Mouse (Mus musculus) brain, embryonic 18.5 days (tissue): ENCODE measurements around the gene Arrdc5.

ENCODE experiments used
- DNase-seq: peaks from one replicate; pipeline ENCODE4 v3.0.0-alpha.2; 2012; ENCODE audit warnings: low read depth, low spot score

Arrdc5 gene

GRCm38 (mm10) chr17:56300186-56300585 is at the start of gene Arrdc5:
Gene Arrdc5 (minus strand): TSS chr17:56300286.
- no peak for DNase-seq

DNA sequence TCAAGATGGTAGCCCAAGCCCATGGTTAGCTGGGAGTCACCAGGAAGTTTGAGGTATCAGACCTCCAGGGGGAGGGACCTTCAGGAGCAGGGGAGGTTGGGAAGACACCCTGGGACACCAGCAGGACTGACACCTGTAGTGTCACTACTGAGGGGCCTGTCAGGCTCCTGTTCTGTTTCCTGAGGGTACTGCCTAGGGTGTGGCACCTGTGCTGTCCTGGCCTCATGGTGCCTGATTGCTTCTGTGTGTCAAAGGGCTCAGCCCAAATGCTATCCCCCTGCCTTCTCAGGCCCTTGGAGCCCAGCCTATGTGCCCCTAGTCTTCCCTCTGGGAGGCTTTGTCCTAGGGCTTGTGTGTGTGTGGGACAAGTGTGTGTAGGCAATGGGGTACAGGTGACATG is 48.5 kb upstream of the Arrdc5 start:
- DNase-seq, result no peak

GRCm38 (mm10) chr17:56348128-56348527 is 48.0 kb upstream of the Arrdc5 start:
- DNase-seq, result no peak

DNA sequence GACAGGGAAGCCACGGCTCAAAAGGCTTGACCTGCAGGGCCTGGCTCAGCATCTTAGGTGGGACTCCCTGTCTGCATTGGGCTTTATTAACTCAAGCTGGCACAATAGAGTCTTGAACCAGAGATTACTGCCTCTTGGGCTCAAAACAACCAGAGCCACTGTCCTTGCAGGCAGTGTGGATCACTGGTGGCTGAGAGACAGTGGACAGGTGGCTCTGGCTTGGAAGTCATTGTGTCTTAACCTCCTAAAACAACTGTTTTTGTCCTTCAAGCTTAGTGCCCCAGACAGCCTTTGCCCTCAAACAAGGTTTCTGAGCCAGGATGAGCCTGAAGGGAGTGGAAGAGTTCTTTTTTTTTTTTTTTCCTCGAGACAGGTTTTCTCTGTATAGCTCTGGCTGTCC is 45.3 kb upstream of the Arrdc5 start:
- DNase-seq, result no peak

- no peak for DNase-seq
Observed at GRCm38 (mm10) chr17:56343466-56343865, 43.4 kb upstream of the Arrdc5 start.

- DNase-seq, result no peak
Observed at GRCm38 (mm10) chr17:56340717-56341116, 40.6 kb upstream of the Arrdc5 start.

DNA sequence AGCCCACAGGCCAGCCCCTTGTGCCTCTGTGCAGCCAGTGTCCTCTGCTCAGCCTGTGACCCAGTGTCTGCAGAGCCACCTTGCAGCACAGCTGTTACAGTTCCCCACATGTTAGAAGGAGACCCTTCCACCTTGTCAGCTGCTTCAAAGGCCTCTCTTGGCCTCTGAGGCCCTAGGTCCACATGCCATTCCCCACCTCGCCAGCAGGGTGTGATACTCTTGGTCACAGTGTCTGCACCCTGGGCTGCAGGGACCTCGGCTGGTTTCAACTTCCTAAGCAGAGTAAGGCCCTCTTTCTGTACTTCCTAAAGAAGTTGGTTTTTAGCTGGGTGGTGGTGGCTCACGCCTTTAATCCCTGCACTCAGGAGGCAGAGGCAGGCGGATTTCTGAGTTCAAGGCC is 38.8 kb upstream of the Arrdc5 start:
- DNase-seq, result no peak

- DNase-seq, result no peak
Observed at GRCm38 (mm10) chr17:56337791-56338190, 37.7 kb upstream of the Arrdc5 start.

DNA sequence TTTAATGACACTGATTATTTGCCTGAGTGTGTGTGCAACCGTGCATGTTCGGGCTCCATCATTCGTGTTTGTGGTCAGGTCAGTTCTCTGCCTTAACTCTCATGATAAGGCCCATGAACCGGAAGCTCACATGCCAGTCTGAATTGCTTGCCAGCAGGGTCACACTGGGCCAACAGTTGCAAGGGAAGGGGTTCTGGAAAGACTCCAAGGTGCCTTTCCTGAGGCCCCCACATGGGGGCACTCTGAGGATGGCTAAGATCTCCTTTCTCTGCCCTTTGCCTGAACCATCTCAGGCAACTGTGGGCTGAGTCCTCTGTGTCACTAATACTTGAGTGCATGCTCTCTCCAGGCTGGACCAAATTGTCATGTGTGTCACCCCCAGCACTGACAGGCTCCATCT is 37.1 kb upstream of the Arrdc5 start:
- no peak for DNase-seq

DNA sequence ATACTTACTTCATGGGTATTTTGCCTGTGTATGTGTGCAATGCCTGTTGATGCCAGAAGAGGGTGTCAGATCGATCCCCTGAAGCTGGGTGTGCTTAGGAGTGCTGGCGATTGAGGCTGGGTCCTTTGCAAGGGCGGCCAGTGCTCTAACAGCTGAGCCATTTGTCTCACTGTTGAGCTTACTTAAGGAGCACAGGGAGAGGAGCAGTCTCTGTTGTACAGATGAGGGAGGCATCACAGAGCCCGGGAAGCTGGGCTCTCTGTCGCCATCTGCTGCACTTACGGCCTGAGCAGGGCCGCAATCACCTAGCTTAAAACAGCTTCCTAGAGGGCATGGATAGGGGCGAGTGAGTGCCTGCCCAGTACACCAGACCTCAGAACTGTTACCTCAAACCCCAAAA is 32.9 kb upstream of the Arrdc5 start:
- no peak for DNase-seq

- no peak for DNase-seq
Observed at GRCm38 (mm10) chr17:56331256-56331655, 31.2 kb upstream of the Arrdc5 start.

DNA sequence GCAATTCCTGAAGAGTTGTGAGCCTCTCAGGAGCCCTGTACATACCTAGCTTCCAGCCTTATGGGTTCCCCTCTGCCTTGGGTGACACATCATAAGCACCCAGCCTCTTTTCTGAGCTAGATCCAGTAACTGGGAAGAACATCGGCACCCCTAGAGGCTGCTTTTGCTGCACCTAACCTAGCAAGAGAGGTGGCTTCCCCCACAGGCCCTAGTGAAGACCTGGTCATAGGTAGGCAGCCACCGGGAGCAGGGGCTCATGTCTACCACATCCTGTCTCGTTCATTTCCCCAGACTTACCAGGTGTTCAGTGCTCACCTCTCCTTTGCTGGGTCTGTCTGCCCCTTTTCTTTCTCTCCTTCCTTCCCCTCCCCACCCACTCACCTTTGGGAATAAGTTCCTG is 30.3 kb upstream of the Arrdc5 start:
- DNase-seq, result no peak

- DNase-seq, result no peak
Observed at GRCm38 (mm10) chr17:56329267-56329666, 29.2 kb upstream of the Arrdc5 start.

- no peak for DNase-seq
Observed at GRCm38 (mm10) chr17:56326153-56327147, 26.4 kb upstream of the Arrdc5 start.

DNA sequence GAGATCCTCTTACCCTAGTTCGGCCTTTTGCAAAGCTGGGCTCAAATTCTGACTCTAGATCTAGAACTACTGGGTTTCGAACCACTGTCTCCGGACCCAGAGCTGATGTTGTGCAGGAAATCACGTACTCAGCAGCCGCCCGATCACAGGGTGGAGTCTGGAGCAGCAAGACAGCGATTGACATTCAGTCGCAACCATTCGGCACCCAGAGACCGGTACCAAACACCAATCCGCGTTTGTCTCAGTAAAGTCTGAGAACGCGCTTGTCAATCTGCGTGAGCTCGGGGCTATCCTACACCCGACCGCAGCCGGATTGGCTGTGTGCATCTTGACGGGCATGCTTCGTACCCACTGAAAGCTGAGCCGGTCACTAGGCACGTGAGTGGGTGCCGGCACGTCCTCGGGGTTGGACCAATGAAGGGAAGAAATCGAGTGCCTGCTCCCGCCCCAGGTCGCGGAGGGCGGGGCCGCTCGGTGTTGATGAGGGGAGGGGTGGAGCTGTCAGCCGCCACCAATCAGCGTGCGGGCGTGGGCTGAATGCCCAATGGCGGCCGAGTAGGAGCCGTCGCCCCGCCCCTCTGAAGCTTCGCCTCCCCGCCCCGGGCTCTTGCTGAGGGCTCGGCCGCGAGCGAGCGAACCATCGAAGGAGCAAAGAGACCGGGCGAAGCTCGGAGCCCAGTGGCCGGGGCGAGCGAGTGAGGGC is 25.5 kb upstream of the Arrdc5 start, which contains the start of gene Kdm4b:
Kdm4b (plus strand) TSS at position 613 of the 703 bp plus-strand sequence.
- DNase-seq, result peak; percentile 99

DNA sequence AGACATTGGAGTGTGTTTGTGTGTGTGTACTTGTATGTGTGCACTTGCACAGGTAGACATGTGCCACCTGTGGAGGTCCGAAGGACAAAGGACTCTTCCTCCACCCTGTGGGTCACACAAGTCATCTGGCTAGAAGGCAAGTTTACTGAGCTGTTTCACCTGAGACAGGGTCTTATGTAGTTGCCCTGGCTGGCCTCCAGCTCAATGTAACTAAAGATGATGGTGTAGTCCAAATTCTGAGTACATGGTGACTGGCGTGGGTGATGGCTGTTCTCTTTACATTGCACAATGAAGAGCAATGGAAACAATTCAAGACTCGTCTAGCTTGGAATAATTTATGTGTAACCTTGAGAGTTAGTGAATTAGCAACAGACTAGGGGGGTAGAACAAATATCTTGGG is 24.3 kb upstream of the Arrdc5 start:
- no peak for DNase-seq

GRCm38 (mm10) chr17:56309191-56309945 is 9.3 kb upstream of the Arrdc5 start:
- DNase-seq, result no peak

DNA sequence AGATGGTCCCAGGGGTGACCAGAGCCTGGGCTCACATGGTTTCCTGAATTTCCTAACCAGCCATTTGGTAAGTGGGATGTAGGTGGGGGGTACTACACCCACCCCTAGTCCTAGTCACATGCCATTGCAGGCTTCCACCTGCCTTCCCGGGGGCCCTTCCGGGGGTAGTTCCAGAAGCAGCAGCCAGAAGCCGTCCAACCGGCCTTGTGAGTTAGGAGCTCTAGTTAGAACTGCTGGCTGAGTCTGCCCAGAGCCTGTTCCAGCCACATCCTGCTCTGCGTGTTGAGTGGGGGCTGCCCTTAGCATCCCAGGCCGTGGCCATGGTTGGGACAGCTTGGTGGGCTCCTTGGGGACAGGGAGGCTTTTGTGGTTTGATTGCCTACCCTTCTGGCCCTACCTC is 8.0 kb upstream of the Arrdc5 start:
- DNase-seq, result no peak

DNA sequence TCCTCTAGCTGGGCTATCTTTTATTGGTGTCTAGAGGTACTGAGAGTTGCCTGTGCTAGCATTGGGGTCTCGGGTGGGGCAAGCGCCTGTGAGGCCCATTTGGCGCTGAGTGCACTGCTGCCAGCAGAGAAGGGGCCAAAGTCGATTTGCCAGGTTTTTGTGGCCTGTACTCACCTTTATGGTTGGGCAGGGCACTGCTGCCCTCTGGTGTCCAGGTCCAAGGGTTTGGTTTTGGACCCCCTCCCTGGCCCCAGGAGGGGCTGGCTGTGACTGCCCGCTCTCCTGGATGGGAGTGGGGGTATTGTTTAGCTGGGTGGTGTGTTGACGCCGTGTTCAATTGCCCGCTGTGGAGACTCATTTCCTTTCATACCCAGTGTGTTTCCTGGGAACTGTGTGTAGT is 5.7 kb upstream of the Arrdc5 start:
- DNase-seq, result no peak

- DNase-seq, result no peak
Observed at GRCm38 (mm10) chr17:56305156-56305555, 5.1 kb upstream of the Arrdc5 start.

GRCm38 (mm10) chr17:56304718-56305117 is 4.6 kb upstream of the Arrdc5 start:
- no peak for DNase-seq
